Mouse (Mus musculus) lung, postnatal 4 days (tissue): ENCODE results near the gene Bach2.

Experiments
- DNase-seq, 2 experiments: peaks; one replicate each; pipeline ENCODE4 v3.0.0; 2021

Gene Bach2

GRCm38 (mm10) chr4:32334131-32334530 is 95.5 kb downstream of the Bach2 start:
- no peak for DNase-seq

GRCm38 (mm10) chr4:32334765-32335164 is 96.2 kb downstream of the Bach2 start:
- no peak for DNase-seq

- DNase-seq = no peak
Measured at GRCm38 (mm10) chr4:32335659-32336058, 97.1 kb downstream of the Bach2 start.

GRCm38 (mm10) chr4:32336642-32337041 is 98.0 kb downstream of the Bach2 start:
- DNase-seq = peak; percentile 34 to 40

GRCm38 (mm10) chr4:32337638-32338037 is 99.0 kb downstream of the Bach2 start:
- DNase-seq = peak; percentile 86 to 92

GRCm38 (mm10) chr4:32338451-32338850 is 99.8 kb downstream of the Bach2 start:
- DNase-seq = no peak

- DNase-seq = no peak
Measured at GRCm38 (mm10) chr4:32340844-32341243, 102.2 kb downstream of the Bach2 start.

GRCm38 (mm10) chr4:32342269-32342668 is 103.7 kb downstream of the Bach2 start:
- DNase-seq = peak in 1 of 2 experiments; percentile 48

GRCm38 (mm10) chr4:32343256-32344165 is 104.9 kb downstream of the Bach2 start:
- peak; percentile 65 to 74 for DNase-seq

GRCm38 (mm10) chr4:32344276-32344675 is 105.7 kb downstream of the Bach2 start:
- no peak for DNase-seq

- DNase-seq = no peak
Measured at GRCm38 (mm10) chr4:32347202-32347601, 108.6 kb downstream of the Bach2 start.

- no peak for DNase-seq
Measured at GRCm38 (mm10) chr4:32347711-32348110, 109.1 kb downstream of the Bach2 start.

GRCm38 (mm10) chr4:32349361-32349760 is 110.8 kb downstream of the Bach2 start:
- no peak for DNase-seq

GRCm38 (mm10) chr4:32351236-32351635 is 112.6 kb downstream of the Bach2 start:
- DNase-seq = peak in 1 of 2 experiments; percentile 44

- DNase-seq = peak; percentile 63 to 73
Measured at GRCm38 (mm10) chr4:32351661-32352246, 113.2 kb downstream of the Bach2 start.

- no peak for DNase-seq
Measured at GRCm38 (mm10) chr4:32352442-32352841, 113.8 kb downstream of the Bach2 start.

GRCm38 (mm10) chr4:32352842-32353241 is 114.2 kb downstream of the Bach2 start:
- DNase-seq = peak in 1 of 2 experiments; percentile 40

GRCm38 (mm10) chr4:32355935-32356617 is 117.5 kb downstream of the Bach2 start:
- DNase-seq = no peak

GRCm38 (mm10) chr4:32357996-32358600 is 119.5 kb downstream of the Bach2 start:
- no peak for DNase-seq

GRCm38 (mm10) chr4:32358602-32359464 is 120.2 kb downstream of the Bach2 start:
- peak in 1 of 2 experiments; percentile 35 for DNase-seq

- DNase-seq = no peak
Measured at GRCm38 (mm10) chr4:32359634-32360033, 121.0 kb downstream of the Bach2 start.

GRCm38 (mm10) chr4:32360496-32360895 is 121.9 kb downstream of the Bach2 start:
- DNase-seq = no peak
